Mouse (Mus musculus) midbrain, embryonic 14.5 days (tissue): ENCODE measurements around the gene Adam22. TPM values are rescaled to one million over a fixed set of nuclear protein-coding genes. Genes with fewer than 3 reads are reported as not detected.
A peak's percentile ranks its signal among the peaks of the same experiment; 100 is the strongest.

ENCODE experiments used
- ATAC-seq: fragments of 200-750 bp; cut with Nextera tagmentation; 2 replicates; pipeline ENCODE4 v1.8.0; 2017; ENCODE audit warnings: moderate number of reproducible peaks, moderate library complexity; ENCODE audit not compliant: low FRiP score, low TSS enrichment
- DNase-seq: peaks from one replicate; pipeline ENCODE4 v3.0.0-alpha.2; 2015
- H3K27ac ChIP-seq: fragments of 300-500 bp; sonication (generic); replicated peaks from 2 replicates; pipeline ENCODE4 v1.5.1; 2014; ENCODE audit warnings: mild to moderate bottlenecking, low read depth, low read length, moderate library complexity
- H3K27me3 ChIP-seq: fragments of 300-500 bp; sonication (generic); 2 replicates; pipeline ENCODE4 v1.6.1; 2014; ENCODE audit warnings: low read length, control low read depth, mixed read lengths; ENCODE audit not compliant: control insufficient read depth, insufficient read depth
- H3K36me3 ChIP-seq: fragments of 300-500 bp; sonication (generic); 2 replicates; pipeline ENCODE4 v1.6.1; 2014; ENCODE audit warnings: low read length, control low read depth; ENCODE audit not compliant: control insufficient read depth, insufficient read depth
- H3K4me1 ChIP-seq: fragments of 300-500 bp; sonication (generic); 2 replicates; pipeline ENCODE4 v1.6.1; 2014; ENCODE audit warnings: mild to moderate bottlenecking, antibody characterized with exemption, low read length, control low read depth; ENCODE audit not compliant: control insufficient read depth, insufficient read depth
- H3K4me2 ChIP-seq: fragments of 300-500 bp; sonication (generic); 2 replicates; pipeline ENCODE4 v1.6.1; 2014; ENCODE audit warnings: mild to moderate bottlenecking, low read length, moderate library complexity
- H3K4me3 ChIP-seq: fragments of 300-500 bp; sonication (generic); replicated peaks from 2 replicates; pipeline ENCODE4 v1.5.1; 2014; ENCODE audit warnings: low read depth, low read length
- H3K9ac ChIP-seq: fragments of 300-500 bp; sonication (generic); replicated peaks from 2 replicates; pipeline ENCODE4 v1.6.1; 2014; ENCODE audit warnings: mild to moderate bottlenecking, low read length, moderate library complexity
- H3K9me3 ChIP-seq: fragments of 300-500 bp; sonication (generic); 2 replicates; pipeline ENCODE4 v1.6.1; 2016; ENCODE audit warnings: low read length, control low read depth, mixed read lengths; ENCODE audit not compliant: control insufficient read depth
- WGBS: fragments of 180-500 bp; shearing (Covaris S2); extraction: QIAGEN DNeasy Blood & Tissue Kit; methylation state at CpG from one replicate; pipeline ENCODE4 v1.1.7; 2014; 5-methylcytosine and 5-hydroxymethylcytosine counted together
- polyA plus RNA-seq: library from polyadenylated mRNA; unstranded; fragments of >200 nt; fragmentation: Nextera tagmentation; extraction: Ambion mirVana; gene quantifications from 2 replicates; pipeline ENCODE4 v1.2.1, GENCODE M21; 2014

Gene Adam22
- polyA plus RNA-seq, result 41.8 and 48.9 TPM in 2 replicates

DNA sequence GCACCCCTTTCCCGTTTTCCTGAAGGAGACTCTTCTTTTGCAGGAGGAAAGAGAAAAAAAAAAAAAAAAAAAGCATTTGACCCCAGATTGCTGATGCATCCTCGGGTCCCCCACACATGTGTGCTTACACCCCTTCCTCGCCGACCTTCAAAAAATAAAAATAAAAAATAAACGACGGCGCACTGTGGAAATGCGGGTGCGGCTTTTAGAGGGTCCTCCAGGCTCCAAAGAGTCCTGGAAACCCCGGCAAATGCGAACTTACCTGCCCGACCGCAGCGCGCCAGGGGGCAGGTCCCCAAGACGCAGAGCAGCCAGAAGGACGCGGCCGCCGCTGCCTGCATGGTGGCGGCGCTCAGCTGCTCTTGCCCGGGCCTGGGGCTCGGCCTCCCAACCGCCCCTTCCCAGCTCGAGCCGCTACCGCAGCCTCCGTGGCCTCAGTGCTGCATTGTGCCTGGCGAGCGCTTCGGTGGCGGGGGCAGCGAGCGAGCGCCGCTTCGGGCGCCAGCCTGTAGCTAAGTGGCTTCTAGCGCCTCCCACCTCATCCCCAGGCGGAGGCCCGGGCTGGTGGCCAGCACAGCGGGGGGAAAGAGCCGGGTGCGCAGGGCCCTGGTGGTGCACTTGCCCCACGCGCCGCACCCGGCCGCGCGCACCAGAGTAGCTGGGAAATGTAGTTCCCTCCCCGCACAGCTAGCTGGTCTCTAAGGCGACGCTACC, at the start of gene Adam22:
Gene Adam22, minus strand, starts transcription at position 547 of the 714 bp plus-strand sequence.
- Histone ChIP-seq H3K27ac (peak within 1 kb of the TSS; percentile 90), H3K36me3 (no peaks in the 10 kb centered on the region), H3K9me3 (no peaks in the 10 kb centered on the region), H3K4me3 (peak within 1 kb of the TSS; percentile 89), H3K9ac (peak within 1 kb of the TSS; percentile 84), H3K4me1 (0 out of 2 replicates have a peak, but pooled peaks cover 5% of the 10 kb centered on the region), H3K27me3 (no peaks in the 10 kb centered on the region), H3K4me2 (peak within 1 kb of the TSS; percentile 59)
- WGBS, result under 1% methylated on average over 55 of the region's 55 CpGs
- DNase-seq, result peak; percentile 91
- ATAC-seq, result peak; percentile 94

DNA sequence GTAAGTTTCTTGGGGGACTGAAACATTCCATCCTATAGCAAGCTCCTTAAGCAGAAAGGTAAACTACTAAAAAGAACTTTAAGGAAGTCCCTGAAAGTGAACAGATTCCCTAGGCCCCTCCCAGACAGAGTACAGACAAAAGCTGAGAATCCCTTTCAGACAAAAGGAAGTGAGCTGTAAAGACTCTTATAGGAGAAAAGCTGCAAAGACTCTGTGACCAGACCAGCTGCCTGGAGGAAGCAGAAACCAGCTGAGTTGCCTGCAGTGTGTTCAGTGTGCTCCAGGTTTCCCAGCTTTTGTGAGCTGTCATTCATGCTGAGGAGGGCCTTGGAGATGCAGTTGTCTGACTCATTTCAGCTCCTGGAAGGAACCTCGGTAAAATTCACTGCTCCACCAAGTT, 49.5 kb upstream of the Adam22 start:
- Histone ChIP-seq H3K27ac (no peak overlapping the region), H3K4me1 (peaks cover 4% of the 10 kb centered on the region), H3K9me3 (no peaks in the 10 kb centered on the region), H3K27me3 (no peaks in the 10 kb centered on the region), H3K4me3 (no peak overlapping the region), H3K36me3 (peaks cover 20% of the 10 kb centered on the region), H3K4me2 (no peak overlapping the region), H3K9ac (no peak overlapping the region)
- DNase-seq (no peak), ATAC-seq (no peak)
- WGBS, result 33% methylated on average over 1 of the region's 1 CpGs

DNA sequence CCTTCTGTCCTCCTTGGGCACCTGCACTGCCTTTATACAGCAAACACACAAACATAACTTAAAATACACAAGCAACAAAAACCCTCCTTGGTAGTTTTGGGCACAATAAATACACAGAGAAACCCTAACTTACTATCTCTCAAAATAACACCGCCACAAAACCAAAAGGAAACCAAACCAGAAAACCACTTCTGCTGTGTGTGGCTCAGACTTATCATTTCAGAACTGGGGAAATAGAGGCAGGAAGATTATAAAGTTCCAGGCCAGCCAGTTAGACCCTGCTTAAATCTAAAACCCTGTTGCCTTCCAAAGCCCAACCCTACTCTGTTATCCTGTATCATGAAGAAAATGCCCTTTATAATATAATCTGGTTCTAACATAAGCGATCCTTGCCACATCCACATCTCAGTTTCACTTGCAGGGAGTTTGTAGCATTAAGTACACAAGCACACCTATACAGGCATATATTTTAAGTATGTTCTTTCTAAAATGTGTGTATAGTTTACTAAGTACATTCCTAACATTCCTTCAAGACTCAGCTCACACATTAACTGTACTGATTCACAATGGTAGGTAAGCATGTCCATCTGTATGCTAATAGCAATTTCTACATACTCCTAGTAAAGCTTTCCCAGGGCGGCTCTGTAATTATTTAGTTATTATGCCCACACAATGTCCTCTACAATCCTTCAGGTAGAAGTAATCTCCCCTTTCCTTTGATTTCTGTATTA, 48.9 kb upstream of the Adam22 start:
- Histone ChIP-seq H3K27me3 (no peaks in the 10 kb centered on the region), H3K9me3 (no peaks in the 10 kb centered on the region), H3K4me1 (peaks cover 4% of the 10 kb centered on the region), H3K9ac (no peak overlapping the region), H3K36me3 (peaks cover 20% of the 10 kb centered on the region), H3K4me2 (no peak overlapping the region), H3K4me3 (no peak overlapping the region), H3K27ac (no peak overlapping the region)
- 91% methylated on average over 3 of the region's 3 CpGs for WGBS
- ATAC-seq (no peak), DNase-seq (no peak)

DNA sequence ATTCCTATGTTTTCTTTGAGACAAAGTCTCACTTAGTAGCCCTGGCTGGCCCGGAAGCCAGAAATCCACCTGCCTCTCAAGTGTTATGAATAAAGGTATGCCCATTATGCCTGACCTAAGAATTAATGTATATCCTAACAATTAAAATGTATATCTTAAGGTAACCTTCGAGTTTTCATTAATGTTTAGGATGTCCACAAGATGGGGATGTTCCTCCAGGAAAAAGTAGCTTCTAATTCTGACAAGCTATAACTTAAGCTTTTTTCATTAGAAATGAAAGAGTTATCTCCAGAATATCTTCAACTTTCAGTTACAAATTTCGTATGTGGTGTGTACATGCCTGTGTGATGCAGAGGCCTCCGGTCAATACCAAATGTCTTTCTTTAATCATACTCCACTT, 40.8 kb upstream of the Adam22 start:
- WGBS, result 94% methylated on average over 4 of the region's 4 CpGs
- no peaks in the 10 kb centered on the region for H3K9me3 ChIP-seq
- no peak overlapping the region for H3K9ac ChIP-seq
- DNase-seq (peak; percentile 41), ATAC-seq (no peak)
- no peak overlapping the region for H3K4me3 ChIP-seq
- H3K27ac ChIP-seq, result no peak overlapping the region
- H3K4me2 ChIP-seq, result no peak overlapping the region
- peaks cover 47% of the 10 kb centered on the region for H3K36me3 ChIP-seq
- no peaks in the 10 kb centered on the region for H3K4me1 ChIP-seq
- no peaks in the 10 kb centered on the region for H3K27me3 ChIP-seq

DNA sequence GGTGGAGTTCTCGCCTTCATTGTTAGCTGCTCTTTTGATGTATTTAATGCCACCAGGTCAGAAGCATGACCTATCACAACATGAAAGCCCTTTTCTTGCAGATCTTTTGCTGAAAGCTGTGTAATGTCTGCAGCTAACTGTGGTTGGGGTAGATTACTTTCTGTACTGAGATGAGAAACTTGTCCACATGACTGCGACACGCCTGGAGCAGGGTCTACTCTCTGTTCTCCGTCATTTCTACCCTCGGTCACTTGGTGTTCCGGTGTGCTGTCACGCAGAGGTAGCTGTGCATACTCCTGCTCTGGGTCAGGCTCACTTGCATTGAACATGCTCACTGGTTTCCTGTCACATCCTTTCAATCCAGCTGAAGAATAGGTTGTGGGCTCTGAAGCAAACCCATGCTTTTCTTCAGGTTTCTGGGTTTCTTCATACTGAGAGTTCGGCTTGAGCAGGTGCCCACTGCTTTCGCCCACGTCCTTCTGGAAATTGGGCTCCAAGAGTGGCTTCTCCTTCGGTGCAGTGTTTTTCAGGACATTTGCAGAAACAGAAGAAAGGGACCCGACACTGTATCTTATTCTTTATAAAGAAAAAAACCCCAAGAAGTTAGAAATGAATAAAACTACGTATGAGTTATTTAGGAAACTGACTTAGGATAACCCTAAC, 29.8 kb upstream of the Adam22 start:
- H3K4me1 ChIP-seq, result no peaks in the 10 kb centered on the region
- WGBS, result 90% methylated on average over 13 of the region's 13 CpGs
- no peak overlapping the region for H3K9ac ChIP-seq
- H3K4me2 ChIP-seq, result no peak overlapping the region
- H3K27ac ChIP-seq, result no peak overlapping the region
- H3K27me3 ChIP-seq, result no peaks in the 10 kb centered on the region
- H3K9me3 ChIP-seq, result no peaks in the 10 kb centered on the region
- DNase-seq (no peak), ATAC-seq (no peak)
- H3K36me3 ChIP-seq, result peaks cover 41% of the 10 kb centered on the region
- H3K4me3 ChIP-seq, result no peak overlapping the region

DNA sequence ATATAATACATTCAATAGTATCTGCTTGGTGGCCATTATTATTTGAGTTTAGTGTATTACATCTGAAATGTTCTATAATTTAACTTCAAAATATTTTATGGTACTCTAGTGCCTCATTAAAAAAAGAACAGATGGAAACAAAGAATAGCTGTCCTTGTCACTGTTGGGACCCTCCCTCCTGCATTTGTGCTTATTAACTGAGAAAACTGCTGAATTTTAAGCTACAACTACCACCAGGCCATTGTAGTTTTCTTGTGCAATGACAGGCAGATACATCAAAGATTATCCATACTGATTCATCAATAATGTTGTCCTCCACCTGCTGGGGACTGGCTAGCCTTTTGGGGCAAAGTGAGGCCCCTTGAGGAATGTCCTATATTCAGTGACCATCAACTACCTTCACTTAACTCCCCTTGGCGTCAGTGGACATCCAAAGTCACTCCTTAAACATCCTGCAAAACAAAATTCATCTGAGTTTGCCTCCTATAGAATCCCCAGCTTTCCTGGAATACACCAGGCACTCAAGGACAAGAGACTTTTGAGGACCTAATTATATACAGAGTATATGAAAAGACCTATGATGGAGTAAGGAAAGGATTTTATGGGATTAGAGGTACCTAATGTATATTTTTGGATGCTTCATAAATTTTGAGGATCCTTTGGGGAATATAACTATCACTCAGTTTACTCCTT, 26.1 kb upstream of the Adam22 start:
- 68% methylated on average over 1 of the region's 1 CpGs for WGBS
- Histone ChIP-seq H3K27ac (no peak overlapping the region), H3K27me3 (no peaks in the 10 kb centered on the region), H3K4me1 (no peaks in the 10 kb centered on the region), H3K4me2 (no peak overlapping the region), H3K9ac (no peak overlapping the region), H3K9me3 (no peaks in the 10 kb centered on the region), H3K36me3 (peaks cover 22% of the 10 kb centered on the region), H3K4me3 (no peak overlapping the region)
- no peak for DNase-seq
- no peak for ATAC-seq

DNA sequence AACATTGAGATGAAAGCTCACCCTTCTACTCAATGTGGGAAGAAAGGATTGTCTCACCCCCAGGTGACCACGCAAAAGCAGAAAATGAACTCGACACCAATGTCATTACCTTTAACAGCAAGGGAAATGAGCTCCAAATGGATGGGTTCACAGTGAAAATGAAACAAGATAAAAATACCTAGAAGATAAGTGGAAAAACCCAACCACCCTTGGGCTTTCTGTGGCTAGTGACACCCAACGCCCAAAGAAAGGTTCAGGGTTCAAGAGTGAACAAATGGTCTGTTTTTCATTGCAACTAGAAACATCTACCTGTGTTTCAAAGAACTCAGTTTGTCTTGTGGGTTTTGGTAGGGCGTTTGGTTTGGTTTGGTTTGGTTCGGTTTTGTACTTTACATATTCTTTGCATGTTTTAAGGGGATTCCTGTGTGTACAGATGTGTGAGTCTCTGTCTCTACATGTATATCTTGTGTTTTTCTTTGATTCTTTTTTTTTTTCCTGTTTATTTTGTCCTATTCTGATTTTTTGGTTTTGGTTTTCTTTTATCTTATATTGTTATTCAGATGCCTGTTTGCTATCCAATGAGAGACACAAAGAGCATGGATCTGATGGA, 6.4 kb upstream of the Adam22 start:
- 92% methylated on average over 5 of the region's 5 CpGs for WGBS
- H3K4me2 ChIP-seq, result no peak overlapping the region
- no peak overlapping the region for H3K9ac ChIP-seq
- no peaks in the 10 kb centered on the region for H3K9me3 ChIP-seq
- DNase-seq, result no peak
- H3K27me3 ChIP-seq, result no peaks in the 10 kb centered on the region
- no peaks in the 10 kb centered on the region for H3K36me3 ChIP-seq
- ATAC-seq, result no peak
- no peaks in the 10 kb centered on the region for H3K4me1 ChIP-seq
- H3K27ac ChIP-seq, result no peak overlapping the region
- H3K4me3 ChIP-seq, result no peak overlapping the region

DNA sequence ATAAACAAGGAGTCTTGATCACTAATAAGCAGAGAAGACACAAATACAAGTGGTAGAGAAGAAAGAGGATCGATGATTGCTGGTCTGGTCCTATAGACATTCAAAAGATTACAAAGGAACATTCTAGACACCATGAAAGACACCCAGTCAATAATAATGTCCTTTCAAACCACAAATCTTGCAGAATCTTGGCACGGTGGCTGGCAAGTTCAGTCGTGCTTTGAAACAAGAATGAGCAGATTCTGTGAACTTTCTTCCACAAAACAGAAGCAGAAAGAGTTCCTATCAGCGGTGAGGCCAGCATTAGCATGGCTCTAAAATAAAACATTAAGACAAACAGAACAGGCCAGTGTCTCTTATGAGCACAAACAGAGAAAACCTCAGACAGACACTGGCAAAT, 5.5 kb upstream of the Adam22 start:
- 81% methylated on average over 4 of the region's 4 CpGs for WGBS
- no peak for ATAC-seq
- no peaks in the 10 kb centered on the region for H3K9me3 ChIP-seq
- no peak for DNase-seq
- H3K4me2 ChIP-seq, result no peak overlapping the region
- H3K27me3 ChIP-seq, result no peaks in the 10 kb centered on the region
- no peaks in the 10 kb centered on the region for H3K4me1 ChIP-seq
- H3K36me3 ChIP-seq, result no peaks in the 10 kb centered on the region
- no peak overlapping the region for H3K4me3 ChIP-seq
- H3K9ac ChIP-seq, result no peak overlapping the region
- H3K27ac ChIP-seq, result no peak overlapping the region
